Mouse (Mus musculus) megakaryocyte, embryonic 14.5 days (primary cell): ENCODE results near the gene Gm29776.

Source experiments
- FLI1 ChIP-seq: IDR thresholded peaks from 2 replicates; pipeline ENCODE4 v1.6.1; 2012; ENCODE audit warnings: low read length, inconsistent platforms, mixed read lengths
- GATA1 ChIP-seq: IDR thresholded peaks from 3 replicates; pipeline ENCODE4 v1.6.1; 2012; ENCODE audit warnings: mixed read lengths, low read length, inconsistent platforms, borderline replicate concordance

GRCm38 (mm10) chr14:54696752-54697151, 1.9 kb downstream of the Gm29776 start:
- TF ChIP-seq GATA1 (no peak), FLI1 (no peak)
